ENCODE assay signal across 8 mouse cellular contexts in the genomic region with DNA sequence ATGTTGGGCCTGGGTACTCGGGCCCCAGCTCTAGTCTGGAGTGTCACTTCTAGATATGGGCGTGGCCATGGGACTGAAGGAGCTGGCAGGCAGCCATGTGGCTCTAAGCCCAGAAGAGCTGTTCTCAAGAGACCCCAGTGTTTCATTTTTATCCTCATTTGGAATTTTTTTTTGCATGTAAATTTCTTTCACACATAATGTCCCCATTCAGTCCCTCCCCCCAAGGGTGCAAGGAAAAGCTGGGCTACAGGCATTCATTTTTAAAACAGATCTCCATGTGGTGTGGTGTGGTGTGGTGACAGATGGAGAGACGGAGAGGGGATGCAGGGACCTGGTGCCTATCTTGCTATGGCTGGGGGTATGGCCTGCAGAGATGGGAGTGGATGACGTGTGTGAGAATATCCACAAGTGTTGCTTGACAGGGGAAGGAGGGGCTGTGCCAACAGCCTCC. TPM values are rescaled to one million over a fixed set of nuclear protein-coding genes. Genes with fewer than 3 reads are reported as not detected.
DNase-seq lines count a peak whose midpoint lies in the region; ATAC-seq lines count a peak whose summit lies in the region.

No protein-coding gene starts in this region.

- peak; percentile 62 for DNase-seq in forebrain, embryonic 11.5 days (ENCODE audit: low spot score)
- no peak for DNase-seq in forebrain, embryonic 10.5 days (ENCODE audit: extremely low spot score, low spot score)
- peak; percentile 54 for DNase-seq in adipocyte (ENCODE audit: low spot score)
- peak; percentile 47 for DNase-seq in gastrocnemius, postnatal 10 days
- DNase-seq in kidney, postnatal 10 days = peak; percentile 83
- DNase-seq in urinary bladder, postnatal 14 days (ENCODE audit: low spot score) = no peak
- no peak for DNase-seq in cerebellum, adult 11 months

- ATAC-seq in forebrain, embryonic 11.5 days (replicated peaks; ENCODE audit: low FRiP score) = peak; percentile 89
- peak; percentile 90 for ATAC-seq in midbrain, embryonic 12.5 days (ENCODE audit: low FRiP score, low read depth)

- H3K4me1 ChIP-seq in forebrain, embryonic 11.5 days (replicated peaks; ENCODE audit: control insufficient read depth, insufficient read depth, low read length) = 0 out of 2 replicates have a peak, but pooled peaks cover 5% of the 10 kb centered on the region
- H3K4me1 ChIP-seq in forebrain, embryonic 10.5 days = peaks cover 19% of the 10 kb centered on the region
- H3K4me1 ChIP-seq in midbrain, embryonic 12.5 days = peaks cover 22% of the 10 kb centered on the region

- no peak overlapping the region for H3K4me2 ChIP-seq in forebrain, embryonic 11.5 days (ENCODE audit: low read depth, low read length, severe bottlenecking)
- no peak overlapping the region for H3K4me2 ChIP-seq in midbrain, embryonic 12.5 days (replicated peaks)

- peak overlapping the region; percentile 54; the same call in 1 of the 2 replicates for H3K27ac ChIP-seq in forebrain, embryonic 11.5 days (ENCODE audit: low read depth, low read length)
- H3K27ac ChIP-seq in forebrain, embryonic 10.5 days = no peak overlapping the region
- peak overlapping the region; percentile 75 for H3K27ac ChIP-seq in midbrain, embryonic 12.5 days (replicated peaks)

- H3K9ac ChIP-seq in forebrain, embryonic 11.5 days (ENCODE audit: low read length) = no peak overlapping the region
- H3K9ac ChIP-seq in midbrain, embryonic 12.5 days (replicated peaks) = no peak overlapping the region

- no peaks in the 10 kb centered on the region for H3K27me3 ChIP-seq in forebrain, embryonic 11.5 days (ENCODE audit: control insufficient read depth, insufficient read depth, low read length)
- no peaks in the 10 kb centered on the region for H3K27me3 ChIP-seq in forebrain, embryonic 10.5 days (ENCODE audit: poor library complexity, severe bottlenecking)
- no peaks in the 10 kb centered on the region for H3K27me3 ChIP-seq in midbrain, embryonic 12.5 days

- no peaks in the 10 kb centered on the region for H3K9me3 ChIP-seq in forebrain, embryonic 11.5 days (ENCODE audit: control insufficient read depth, low read length)
- no peaks in the 10 kb centered on the region for H3K9me3 ChIP-seq in forebrain, embryonic 10.5 days
- H3K9me3 ChIP-seq in midbrain, embryonic 12.5 days = no peaks in the 10 kb centered on the region

- H3K36me3 ChIP-seq in forebrain, embryonic 11.5 days (ENCODE audit: control insufficient read depth, insufficient read depth, low read length) = no peaks in the 10 kb centered on the region
- 0 out of 2 replicates have a peak, but pooled peaks cover under 1% of the 10 kb centered on the region for H3K36me3 ChIP-seq in forebrain, embryonic 10.5 days (replicated peaks)
- peaks cover 9% of the 10 kb centered on the region for H3K36me3 ChIP-seq in midbrain, embryonic 12.5 days

- WGBS in forebrain, embryonic 11.5 days = 66% methylated on average over 4 of the region's 4 CpGs
- WGBS in forebrain, embryonic 10.5 days = 75% methylated on average over 4 of the region's 4 CpGs
- 43% methylated on average over 4 of the region's 4 CpGs for WGBS in midbrain, embryonic 12.5 days

- no peak overlapping the region for H3K4me3 ChIP-seq in forebrain, embryonic 11.5 days (ENCODE audit: low read depth, low read length)
- H3K4me3 ChIP-seq in forebrain, embryonic 10.5 days = no peak overlapping the region
- H3K4me3 ChIP-seq in midbrain, embryonic 12.5 days = no peak overlapping the region

RNA-seq across cellular contexts. Expression of a gene that starts 37.3 kb away (rescaled TPM):
- 77.4 and 79.9 TPM in 2 replicates for polyA plus RNA-seq in forebrain, embryonic 11.5 days (2014; fragmentation: Nextera tagmentation; extraction: Ambion mirVana)
- 107 and 111 TPM in 2 replicates for polyA plus RNA-seq in forebrain, embryonic 10.5 days (2016; fragmentation: Nextera tagmentation; extraction: Ambion mirVana)
- total RNA-seq in gastrocnemius, postnatal 10 days (2021) = 1 to 10 TPM; 7.4 to 9.1 TPM
- 46.8 and 47.0 TPM in 2 replicates for polyA plus RNA-seq in midbrain, embryonic 12.5 days (2016; fragmentation: Nextera tagmentation; extraction: Ambion mirVana)

Comparison
In these comparisons a context has a peak if more than half of its experiments do, and no peak if none do; other contexts are left out.
1. DNase-seq: peak in forebrain, embryonic 11.5 days (single experiment), adipocyte (single experiment), gastrocnemius, postnatal 10 days (single experiment) and kidney, postnatal 10 days (single experiment); none in forebrain, embryonic 10.5 days (single experiment), urinary bladder, postnatal 14 days (single experiment) and cerebellum, adult 11 months (single experiment).